Mouse (Mus musculus): ENCODE measurements around the gene Ube2l6. TPM values are rescaled to one million over a fixed set of nuclear protein-coding genes. Genes with fewer than 3 reads are reported as not detected.

Gene Ube2l6
- polyA plus RNA-seq, 1 experiment from 2014 or later, result 48.2 TPM

GRCm38 (mm10) chr2:84812676-84813075 is 14.0 kb downstream of the Ube2l6 start:
- peaks cover 5% of the 10 kb centered on the region; the same call in 1 of the 2 replicates for H3K4me1 ChIP-seq (ENCODE audit: control insufficient read depth, insufficient read depth, low read length)
- H3K36me3 ChIP-seq (ENCODE audit: control insufficient read depth, insufficient read depth, low read length), result no peaks in the 10 kb centered on the region
- no peak for ATAC-seq (ENCODE audit: low read depth)
- H3K27me3 ChIP-seq (replicated peaks; ENCODE audit: control insufficient read depth, insufficient read depth, low read length), result no peaks in the 10 kb centered on the region
- H3K4me2 ChIP-seq (ENCODE audit: low read depth, low read length), result no peak overlapping the region
- H3K27ac ChIP-seq (replicated peaks; ENCODE audit: low read depth, low read length), result no peak overlapping the region
- no peak for DNase-seq (ENCODE audit: low spot score)
- no peak overlapping the region for H3K9ac ChIP-seq (ENCODE audit: low read depth, low read length)
- 83% methylated on average over 6 of the region's 6 CpGs for WGBS
- no peaks in the 10 kb centered on the region for H3K9me3 ChIP-seq (ENCODE audit: control insufficient read depth, low read length)
- H3K4me3 ChIP-seq (ENCODE audit: low read depth, low read length), result no peak overlapping the region

GRCm38 (mm10) chr2:84819861-84820260 is 21.2 kb downstream of the Ube2l6 start:
- WGBS, result 50% methylated on average over 3 of the region's 3 CpGs
- H3K27me3 ChIP-seq (replicated peaks; ENCODE audit: control insufficient read depth, insufficient read depth, low read length), result no peaks in the 10 kb centered on the region; the same call in 1 of the 2 replicates
- no peak for ATAC-seq (ENCODE audit: low read depth)
- no peak overlapping the region for H3K9ac ChIP-seq (ENCODE audit: low read depth, low read length)
- no peak for DNase-seq (ENCODE audit: low spot score)
- no peaks in the 10 kb centered on the region for H3K4me1 ChIP-seq (ENCODE audit: control insufficient read depth, insufficient read depth, low read length)
- H3K4me3 ChIP-seq (ENCODE audit: low read depth, low read length), result no peak overlapping the region
- no peaks in the 10 kb centered on the region for H3K9me3 ChIP-seq (ENCODE audit: control insufficient read depth, low read length)
- no peak overlapping the region for H3K27ac ChIP-seq (replicated peaks; ENCODE audit: low read depth, low read length)
- no peaks in the 10 kb centered on the region for H3K36me3 ChIP-seq (ENCODE audit: control insufficient read depth, insufficient read depth, low read length)
- H3K4me2 ChIP-seq (ENCODE audit: low read depth, low read length), result no peak overlapping the region

GRCm38 (mm10) chr2:84822552-84822951 is 23.9 kb downstream of the Ube2l6 start, which contains the start of gene Smtnl1:
TSS of gene Smtnl1 (minus strand) at chr2:84822652.
- no peak within 1 kb of the TSS for H3K27ac ChIP-seq (replicated peaks; ENCODE audit: low read depth, low read length)
- H3K4me1 ChIP-seq (ENCODE audit: control insufficient read depth, insufficient read depth, low read length), result peaks cover 2% of the 10 kb centered on the region; the same call in 1 of the 2 replicates
- H3K9ac ChIP-seq (ENCODE audit: low read depth, low read length), result no peak within 1 kb of the TSS
- no peaks in the 10 kb centered on the region for H3K9me3 ChIP-seq (ENCODE audit: control insufficient read depth, low read length)
- WGBS, result 52% methylated on average over 13 of the region's 13 CpGs
- ATAC-seq (ENCODE audit: low read depth) (no peak), DNase-seq (ENCODE audit: low spot score) (no peak)
- H3K27me3 ChIP-seq (replicated peaks; ENCODE audit: control insufficient read depth, insufficient read depth, low read length), result no peaks in the 10 kb centered on the region; the same call in 1 of the 2 replicates
- no peaks in the 10 kb centered on the region for H3K36me3 ChIP-seq (ENCODE audit: control insufficient read depth, insufficient read depth, low read length)
- no peak within 1 kb of the TSS for H3K4me3 ChIP-seq (ENCODE audit: low read depth, low read length)
- H3K4me2 ChIP-seq (ENCODE audit: low read depth, low read length), result no peak within 1 kb of the TSS

GRCm38 (mm10) chr2:84823237-84823636 is 24.6 kb downstream of the Ube2l6 start:
- no peaks in the 10 kb centered on the region for H3K36me3 ChIP-seq (ENCODE audit: control insufficient read depth, insufficient read depth, low read length)
- no peak overlapping the region for H3K9ac ChIP-seq (ENCODE audit: low read depth, low read length)
- H3K27me3 ChIP-seq (replicated peaks; ENCODE audit: control insufficient read depth, insufficient read depth, low read length), result no peaks in the 10 kb centered on the region; the same call in 1 of the 2 replicates
- ATAC-seq (ENCODE audit: low read depth) (peak; percentile 18; the same call in 1 of the 2 replicates), DNase-seq (ENCODE audit: low spot score) (peak; percentile 26)
- H3K9me3 ChIP-seq (ENCODE audit: control insufficient read depth, low read length), result no peaks in the 10 kb centered on the region
- no peak overlapping the region for H3K4me3 ChIP-seq (ENCODE audit: low read depth, low read length)
- 13% methylated on average over 2 of the region's 2 CpGs for WGBS
- H3K4me2 ChIP-seq (ENCODE audit: low read depth, low read length), result no peak overlapping the region
- H3K4me1 ChIP-seq (ENCODE audit: control insufficient read depth, insufficient read depth, low read length), result peaks cover 5% of the 10 kb centered on the region; the same call in 1 of the 2 replicates
- no peak overlapping the region for H3K27ac ChIP-seq (replicated peaks; ENCODE audit: low read depth, low read length)

- Histone ChIP-seq H3K9me3 (ENCODE audit: control insufficient read depth, low read length) (no peaks in the 10 kb centered on the region), H3K27ac (replicated peaks; ENCODE audit: low read depth, low read length) (no peak within 1 kb of the TSS; the same call in 1 of the 2 replicates), H3K9ac (ENCODE audit: low read depth, low read length) (peak within 1 kb of the TSS; percentile 69), H3K27me3 (replicated peaks; ENCODE audit: control insufficient read depth, insufficient read depth, low read length) (no peaks in the 10 kb centered on the region), H3K4me3 (ENCODE audit: low read depth, low read length) (peak within 1 kb of the TSS; percentile 72), H3K4me2 (ENCODE audit: low read depth, low read length) (peak within 1 kb of the TSS; percentile 99), H3K36me3 (ENCODE audit: control insufficient read depth, insufficient read depth, low read length) (0 out of 2 replicates have a peak, but pooled peaks cover 6% of the 10 kb centered on the region), H3K4me1 (ENCODE audit: control insufficient read depth, insufficient read depth, low read length) (peaks cover 5% of the 10 kb centered on the region; the same call in 1 of the 2 replicates)
- WGBS, result 0% methylated on average over 34 of the region's 34 CpGs
- DNase-seq (ENCODE audit: low spot score) (peak; percentile 97), ATAC-seq (ENCODE audit: low read depth) (peak; percentile 96)
Observed at GRCm38 (mm10) chr2:84826488-84827282, 28.1 kb downstream of the Ube2l6 start, which contains the start of gene Timm10. TSS of gene Timm10 (plus strand) at chr2:84826997.

GRCm38 (mm10) chr2:84827283-84827920 is 28.8 kb downstream of the Ube2l6 start:
- Histone ChIP-seq H3K9me3 (ENCODE audit: control insufficient read depth, low read length) (no peaks in the 10 kb centered on the region), H3K27me3 (replicated peaks; ENCODE audit: control insufficient read depth, insufficient read depth, low read length) (no peaks in the 10 kb centered on the region), H3K9ac (ENCODE audit: low read depth, low read length) (peak overlapping the region; percentile 69), H3K27ac (replicated peaks; ENCODE audit: low read depth, low read length) (no peak overlapping the region), H3K36me3 (ENCODE audit: control insufficient read depth, insufficient read depth, low read length) (0 out of 2 replicates have a peak, but pooled peaks cover 6% of the 10 kb centered on the region), H3K4me2 (ENCODE audit: low read depth, low read length) (peak overlapping the region; percentile 99), H3K4me3 (ENCODE audit: low read depth, low read length) (peak overlapping the region; percentile 72), H3K4me1 (ENCODE audit: control insufficient read depth, insufficient read depth, low read length) (peaks cover 5% of the 10 kb centered on the region; the same call in 1 of the 2 replicates)
- ATAC-seq (ENCODE audit: low read depth), result no peak; the same call in 1 of the 2 replicates
- 1% methylated on average over 29 of the region's 29 CpGs for WGBS
- no peak for DNase-seq (ENCODE audit: low spot score)

- 34% methylated on average over 10 of the region's 10 CpGs for WGBS
- Histone ChIP-seq H3K27ac (replicated peaks; ENCODE audit: low read depth, low read length) (peak overlapping the region; percentile 19), H3K9me3 (ENCODE audit: control insufficient read depth, low read length) (no peaks in the 10 kb centered on the region), H3K4me3 (ENCODE audit: low read depth, low read length) (no peak overlapping the region), H3K4me1 (ENCODE audit: control insufficient read depth, insufficient read depth, low read length) (peaks cover 5% of the 10 kb centered on the region; the same call in 1 of the 2 replicates), H3K9ac (ENCODE audit: low read depth, low read length) (peak overlapping the region; percentile 30; the same call in 1 of the 2 replicates), H3K36me3 (ENCODE audit: control insufficient read depth, insufficient read depth, low read length) (0 out of 2 replicates have a peak, but pooled peaks cover 6% of the 10 kb centered on the region), H3K27me3 (replicated peaks; ENCODE audit: control insufficient read depth, insufficient read depth, low read length) (no peaks in the 10 kb centered on the region), H3K4me2 (ENCODE audit: low read depth, low read length) (no peak overlapping the region)
- peak; percentile 79 for ATAC-seq (ENCODE audit: low read depth)
- DNase-seq (ENCODE audit: low spot score), result peak; percentile 93
Observed at GRCm38 (mm10) chr2:84831666-84832391, 33.2 kb downstream of the Ube2l6 start.

- Histone ChIP-seq H3K27me3 (replicated peaks; ENCODE audit: control insufficient read depth, insufficient read depth, low read length) (0 out of 2 replicates have a peak, but pooled peaks cover 6% of the 10 kb centered on the region), H3K9me3 (ENCODE audit: control insufficient read depth, low read length) (no peaks in the 10 kb centered on the region), H3K4me1 (ENCODE audit: control insufficient read depth, insufficient read depth, low read length) (peaks cover 14% of the 10 kb centered on the region), H3K9ac (ENCODE audit: low read depth, low read length) (no peak overlapping the region), H3K27ac (replicated peaks; ENCODE audit: low read depth, low read length) (no peak overlapping the region), H3K4me3 (ENCODE audit: low read depth, low read length) (no peak overlapping the region), H3K36me3 (ENCODE audit: control insufficient read depth, insufficient read depth, low read length) (no peaks in the 10 kb centered on the region), H3K4me2 (ENCODE audit: low read depth, low read length) (no peak overlapping the region)
- ATAC-seq (ENCODE audit: low read depth), result no peak
- no peak for DNase-seq (ENCODE audit: low spot score)
- WGBS, result 57% methylated on average over 8 of the region's 8 CpGs
Observed at GRCm38 (mm10) chr2:84837107-84837506, 38.5 kb downstream of the Ube2l6 start.

All from embryonic facial prominence, embryonic 14.5 days (tissue).